Mouse (Mus musculus): ENCODE data around the gene Cfdp1.

DNA sequence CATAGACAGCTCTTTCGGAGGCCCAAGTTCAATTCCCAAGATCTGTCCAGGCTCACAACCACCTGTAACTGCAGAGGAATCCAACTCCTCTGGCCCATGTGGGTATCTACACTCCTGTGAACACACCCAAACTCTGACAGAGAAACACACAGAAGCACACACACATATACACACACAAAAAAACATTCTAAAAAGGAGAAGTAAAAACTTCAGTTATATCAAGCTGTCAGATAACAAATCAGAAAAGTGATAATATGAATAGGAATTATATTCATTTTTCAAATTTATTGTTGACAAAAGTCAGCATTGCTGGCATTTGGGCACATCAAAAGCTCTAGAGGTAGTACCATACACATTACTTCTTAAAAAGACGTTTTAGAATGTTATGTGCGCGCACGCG, 7.3 kb downstream of the Cfdp1 start:
- TF ChIP-seq CTCF (IDR thresholded peaks at IDR 0.05; ENCODE audit: borderline replicate concordance, insufficient read depth, low read depth, low read length) (no peak), POLR2A (IDR thresholded peaks at IDR 0.05; ENCODE audit: borderline replicate concordance, insufficient read depth, low read length) (no peak)
